Mouse (Mus musculus) limb, embryonic 11.5 days (tissue): ENCODE results near the gene Gm5089. TPM values are rescaled to one million over a fixed set of nuclear protein-coding genes. Genes with fewer than 3 reads are reported as not detected.

Experiments used
- ATAC-seq: fragments of 200-750 bp; cut with Nextera tagmentation; 2 replicates; pipeline ENCODE4 v1.8.0; 2017; ENCODE audit warnings: low read depth; ENCODE audit not compliant: insufficient number of reproducible peaks, low FRiP score, low TSS enrichment
- DNase-seq: peaks from one replicate; pipeline ENCODE4 v3.0.0-alpha.2; 2015; ENCODE audit warnings: low spot score
- H3K27ac ChIP-seq: fragments of 300-500 bp; sonication (generic); replicated peaks from 2 replicates; pipeline ENCODE4 v1.5.1; 2014; ENCODE audit warnings: low read depth, mild to moderate bottlenecking, low read length
- H3K27me3 ChIP-seq: fragments of 300-500 bp; sonication (generic); 2 replicates; pipeline ENCODE4 v1.6.1; 2014; ENCODE audit warnings: mild to moderate bottlenecking, low read length, mixed read lengths; ENCODE audit not compliant: control insufficient read depth, insufficient read depth
- H3K36me3 ChIP-seq: fragments of 300-500 bp; sonication (generic); 2 replicates; pipeline ENCODE4 v1.6.1; 2014; ENCODE audit warnings: mild to moderate bottlenecking, low read length, moderate library complexity, mixed read lengths; ENCODE audit not compliant: control insufficient read depth, insufficient read depth
- H3K4me1 ChIP-seq: fragments of 300-500 bp; sonication (generic); 2 replicates; pipeline ENCODE4 v1.6.1; 2014; ENCODE audit warnings: low read length, mixed read lengths; ENCODE audit not compliant: control insufficient read depth, insufficient read depth
- H3K4me2 ChIP-seq: fragments of 300-500 bp; sonication (generic); 2 replicates; pipeline ENCODE4 v1.6.1; 2014; ENCODE audit warnings: low read depth, mild to moderate bottlenecking, moderate library complexity; ENCODE audit not compliant: severe bottlenecking
- H3K4me3 ChIP-seq: fragments of 300-500 bp; sonication (generic); 2 replicates; pipeline ENCODE4 v1.5.1; 2014; ENCODE audit warnings: low read depth, low read length
- H3K9ac ChIP-seq: fragments of 300-500 bp; sonication (generic); 2 replicates; pipeline ENCODE4 v1.6.1; 2014; ENCODE audit warnings: mild to moderate bottlenecking, low read length
- H3K9me3 ChIP-seq: fragments of 300-500 bp; sonication (generic); 2 replicates; pipeline ENCODE4 v1.6.1; 2016; ENCODE audit warnings: low read length; ENCODE audit not compliant: control insufficient read depth
- WGBS: fragments of 180-500 bp; shearing (Covaris S2); extraction: QIAGEN DNeasy Blood & Tissue Kit; methylation state at CpG from one replicate; pipeline ENCODE4 v1.1.7; 2014; 5-methylcytosine and 5-hydroxymethylcytosine counted together
- polyA plus RNA-seq: library from polyadenylated mRNA; unstranded; fragments of >200 nt; fragmentation: Nextera tagmentation; extraction: Ambion mirVana; gene quantifications from 2 replicates; pipeline ENCODE4 v1.2.1, GENCODE M21; 2014

Gene Gm5089
- polyA plus RNA-seq, 1 experiment from 2014 or later, result 0.24 TPM

- Histone ChIP-seq H3K27me3 (peaks cover 38% of the 10 kb centered on the region), H3K4me3 (no peak overlapping the region), H3K9ac (no peak overlapping the region), H3K9me3 (no peaks in the 10 kb centered on the region), H3K4me1 (peaks cover 36% of the 10 kb centered on the region), H3K4me2 (no peak overlapping the region), H3K27ac (no peak overlapping the region), H3K36me3 (no peaks in the 10 kb centered on the region)
- WGBS, result 0% methylated on average over 1 of the region's 1 CpGs
- ATAC-seq (no peak), DNase-seq (peak; percentile 23)
Observed at GRCm38 (mm10) chr14:122486611-122487010, 35.7 kb upstream of the Gm5089 start.

DNA sequence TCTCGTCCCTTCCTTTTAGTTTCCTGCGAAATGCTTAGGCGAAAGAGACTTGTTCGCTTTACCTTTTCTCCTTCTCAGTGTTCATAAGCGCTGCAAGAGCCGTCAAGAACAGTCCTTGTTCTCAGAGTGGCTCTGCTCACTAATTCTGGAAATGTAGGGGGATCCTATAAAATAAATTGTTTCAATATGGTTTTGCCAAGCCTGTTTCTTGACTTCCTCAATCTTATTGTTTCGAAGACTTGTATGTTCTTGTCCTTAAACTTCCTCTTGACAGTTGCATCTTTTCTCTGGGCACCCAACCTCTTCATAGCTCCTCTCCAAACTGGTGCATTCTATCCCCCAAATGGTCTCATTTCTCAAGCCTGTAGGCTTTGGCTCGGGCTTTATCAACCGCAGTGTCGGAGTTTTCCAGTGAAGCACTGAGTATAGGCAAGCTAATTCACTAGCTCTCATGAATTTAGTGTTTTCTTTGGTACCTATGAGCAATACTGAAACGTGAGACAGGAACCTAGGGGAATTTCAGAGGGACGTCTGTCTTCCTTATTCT lies 34.8 kb upstream of the Gm5089 start:
- peak overlapping the region; percentile 40 for H3K4me2 ChIP-seq
- H3K27me3 ChIP-seq, result peaks cover 37% of the 10 kb centered on the region
- DNase-seq (peak; percentile 59), ATAC-seq (no peak)
- no peaks in the 10 kb centered on the region for H3K9me3 ChIP-seq
- peaks cover 36% of the 10 kb centered on the region for H3K4me1 ChIP-seq
- H3K4me3 ChIP-seq, result 0 out of 2 replicates have a peak overlapping the region, but pooled peaks have one; percentile 1
- no peaks in the 10 kb centered on the region for H3K36me3 ChIP-seq
- under 1% methylated on average over 12 of the region's 12 CpGs for WGBS
- H3K27ac ChIP-seq, result peak overlapping the region; percentile 80
- H3K9ac ChIP-seq, result no peak overlapping the region

- 0 out of 2 replicates have a peak overlapping the region, but pooled peaks have one; percentile 1 for H3K4me3 ChIP-seq
- DNase-seq, result peak; percentile 56
- under 1% methylated on average over 23 of the region's 24 CpGs for WGBS
- peak overlapping the region; percentile 8; the same call in 1 of the 2 replicates for H3K9ac ChIP-seq
- peak overlapping the region; percentile 40 for H3K4me2 ChIP-seq
- H3K27me3 ChIP-seq, result peaks cover 34% of the 10 kb centered on the region
- peaks cover 33% of the 10 kb centered on the region for H3K4me1 ChIP-seq
- H3K9me3 ChIP-seq, result no peaks in the 10 kb centered on the region
- ATAC-seq, result no peak
- H3K36me3 ChIP-seq, result no peaks in the 10 kb centered on the region
- peak overlapping the region; percentile 80 for H3K27ac ChIP-seq
Observed at GRCm38 (mm10) chr14:122484844-122485551, 34.1 kb upstream of the Gm5089 start.

DNA sequence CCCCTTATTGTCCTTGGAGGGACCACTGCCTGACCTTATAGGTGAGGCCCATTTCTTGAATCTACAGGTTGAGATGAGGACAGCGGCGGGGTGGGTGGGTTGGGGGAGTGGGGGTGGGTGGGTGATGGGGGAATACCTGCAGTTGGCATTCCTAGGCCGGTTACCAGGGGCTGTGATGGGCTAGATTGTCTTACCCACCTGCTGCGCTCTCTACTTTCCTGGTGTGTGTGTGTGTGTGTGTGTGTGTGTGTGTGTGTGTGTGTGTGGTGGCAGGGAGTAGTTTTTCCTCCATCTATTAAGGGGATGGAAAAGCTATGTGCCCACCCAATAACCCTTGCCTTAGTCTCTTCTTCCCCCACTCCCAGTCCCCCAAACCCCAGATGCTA lies 33.5 kb upstream of the Gm5089 start:
- peak overlapping the region; percentile 80; the same call in 1 of the 2 replicates for H3K27ac ChIP-seq
- H3K36me3 ChIP-seq, result no peaks in the 10 kb centered on the region
- H3K9me3 ChIP-seq, result no peaks in the 10 kb centered on the region
- peak overlapping the region; percentile 40 for H3K4me2 ChIP-seq
- H3K4me3 ChIP-seq, result no peak overlapping the region
- no peak overlapping the region for H3K9ac ChIP-seq
- H3K27me3 ChIP-seq, result peaks cover 34% of the 10 kb centered on the region
- DNase-seq, result no peak
- 6% methylated on average over 4 of the region's 4 CpGs for WGBS
- peaks cover 31% of the 10 kb centered on the region for H3K4me1 ChIP-seq
- no peak for ATAC-seq

DNA sequence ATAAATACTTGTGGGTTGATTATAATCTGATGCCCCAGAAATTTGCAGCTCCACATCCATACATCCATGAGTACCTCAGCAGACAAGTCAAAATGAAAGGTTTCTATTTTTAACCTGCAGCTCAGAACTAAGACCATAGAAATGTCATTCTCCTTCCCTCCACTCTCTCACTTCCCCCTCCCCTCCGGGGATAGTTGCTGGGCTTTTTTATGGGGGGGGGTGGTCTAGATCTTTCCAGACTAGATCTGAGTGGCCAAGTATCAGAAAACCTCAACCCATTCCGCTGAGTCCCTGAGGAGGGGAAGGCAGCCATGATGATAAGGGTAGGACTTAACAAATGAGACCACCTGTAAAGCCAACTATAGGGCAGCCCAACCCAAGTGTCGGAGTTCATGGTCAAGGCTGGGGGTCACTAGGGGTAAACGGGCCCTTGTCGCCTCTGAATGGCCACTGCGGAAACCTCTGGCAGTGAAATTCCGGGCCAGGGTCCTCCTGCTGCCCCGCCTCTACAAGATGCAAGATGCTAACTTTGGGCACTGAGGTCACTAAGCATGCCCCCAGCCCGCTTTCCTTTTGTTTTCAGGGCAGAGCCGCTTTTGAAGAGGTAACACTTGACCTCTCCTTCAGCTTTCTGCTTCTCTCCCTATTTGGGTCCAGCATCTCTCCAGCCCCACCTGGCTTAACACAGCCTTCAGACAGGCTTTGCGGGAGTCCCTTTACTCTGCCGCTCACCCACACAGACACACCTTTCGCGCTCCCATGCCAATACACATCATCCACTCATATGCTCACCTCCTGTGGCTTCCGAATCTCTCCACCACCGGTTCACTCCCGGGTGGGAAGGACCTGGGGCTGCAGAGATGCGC lies 32.9 kb upstream of the Gm5089 start:
- Histone ChIP-seq H3K9ac (no peak overlapping the region), H3K9me3 (no peaks in the 10 kb centered on the region), H3K27me3 (peaks cover 36% of the 10 kb centered on the region), H3K4me2 (peak overlapping the region; percentile 20), H3K27ac (no peak overlapping the region), H3K36me3 (no peaks in the 10 kb centered on the region), H3K4me1 (peaks cover 33% of the 10 kb centered on the region), H3K4me3 (no peak overlapping the region)
- ATAC-seq, result no peak; the same call in 1 of the 2 replicates
- peak; percentile 44 for DNase-seq
- 3% methylated on average over 18 of the region's 18 CpGs for WGBS

DNA sequence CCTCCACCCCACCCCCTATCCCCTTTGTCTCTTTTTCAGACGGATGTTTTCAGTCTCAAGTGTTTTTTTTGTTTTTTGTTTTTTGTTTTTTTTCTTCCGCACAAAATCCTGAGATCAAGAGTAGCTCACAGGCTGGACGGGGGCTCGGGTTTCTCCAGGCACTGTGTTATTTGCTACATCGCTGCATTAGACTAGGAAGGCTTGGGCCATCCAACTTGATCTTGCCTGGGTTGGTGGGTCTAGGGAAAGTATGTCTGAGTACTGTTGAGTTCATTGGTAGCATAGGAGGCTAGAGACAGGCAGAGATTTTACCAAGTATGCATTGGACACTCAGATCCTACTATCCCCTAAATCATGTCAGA lies 32.1 kb upstream of the Gm5089 start:
- Histone ChIP-seq H3K4me2 (peak overlapping the region; percentile 50; the same call in 1 of the 2 replicates), H3K27me3 (peaks cover 40% of the 10 kb centered on the region), H3K9me3 (no peaks in the 10 kb centered on the region), H3K27ac (no peak overlapping the region), H3K9ac (peak overlapping the region; percentile 8), H3K4me3 (no peak overlapping the region), H3K36me3 (no peaks in the 10 kb centered on the region), H3K4me1 (peaks cover 38% of the 10 kb centered on the region)
- ATAC-seq (no peak), DNase-seq (no peak)
- 2% methylated on average over 5 of the region's 5 CpGs for WGBS

DNA sequence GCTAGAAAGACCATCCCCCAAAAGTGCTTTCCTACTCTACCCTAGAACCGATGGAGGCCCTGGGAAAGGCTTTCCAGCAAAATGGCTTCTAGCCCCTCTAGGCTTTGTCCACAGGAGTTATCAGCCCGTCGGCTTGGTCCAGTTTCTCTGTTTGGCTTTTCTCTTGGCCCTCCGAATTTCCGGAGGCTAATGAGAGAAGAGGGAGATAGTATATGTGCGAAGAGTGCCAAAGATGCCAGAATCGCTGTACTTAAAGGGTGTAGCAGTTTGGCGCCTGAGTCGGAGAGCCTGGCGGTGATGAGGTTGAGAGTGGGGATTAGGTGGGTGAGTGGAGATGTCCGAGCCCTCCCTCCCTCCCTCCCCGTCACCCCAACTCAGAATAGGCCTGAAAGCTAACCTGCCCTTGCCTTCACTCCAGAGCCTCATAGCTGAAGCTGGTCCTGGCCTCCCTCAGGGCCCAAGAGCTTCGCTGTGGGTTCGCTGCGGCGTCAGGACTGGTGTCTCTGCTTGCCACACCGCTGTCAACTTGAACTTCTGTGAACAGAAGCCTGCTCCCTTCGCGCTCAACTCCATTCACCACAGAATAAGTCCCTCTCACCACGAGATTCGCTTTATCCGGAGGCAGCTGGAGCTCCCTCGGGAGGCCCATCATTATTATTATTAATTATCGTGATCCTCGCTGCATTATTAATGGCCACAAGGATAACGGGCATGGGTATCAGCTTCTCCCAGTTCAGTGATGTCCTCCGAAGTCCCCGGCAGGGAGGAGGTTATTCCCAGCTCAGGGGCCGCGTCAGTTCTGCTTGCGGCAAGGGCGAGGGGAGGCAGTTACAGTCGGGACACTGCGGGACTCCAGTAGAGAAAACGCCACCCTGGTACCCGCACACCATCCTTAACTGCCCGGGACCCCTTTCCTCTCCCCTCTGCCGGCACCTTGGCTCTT lies 31.4 kb upstream of the Gm5089 start:
- H3K36me3 ChIP-seq, result no peaks in the 10 kb centered on the region
- no peak for ATAC-seq
- under 1% methylated on average over 38 of the region's 38 CpGs for WGBS
- peak overlapping the region; percentile 8 for H3K9ac ChIP-seq
- peaks cover 40% of the 10 kb centered on the region for H3K27me3 ChIP-seq
- H3K4me2 ChIP-seq, result peak overlapping the region; percentile 50
- H3K4me3 ChIP-seq, result peak overlapping the region; percentile 3; the same call in 1 of the 2 replicates
- 0 out of 2 replicates have a peak overlapping the region, but pooled peaks have one; percentile 37 for H3K27ac ChIP-seq
- H3K4me1 ChIP-seq, result peaks cover 37% of the 10 kb centered on the region
- H3K9me3 ChIP-seq, result no peaks in the 10 kb centered on the region
- peak; percentile 68 for DNase-seq
